Mouse (Mus musculus): ENCODE results near the gene Klf2. TPM values are rescaled to one million over a fixed set of nuclear protein-coding genes. Genes with fewer than 3 reads are reported as not detected.

Klf2 gene
- polyA plus RNA-seq, 1 experiment from 2014 or later, result 3.6 TPM

DNA sequence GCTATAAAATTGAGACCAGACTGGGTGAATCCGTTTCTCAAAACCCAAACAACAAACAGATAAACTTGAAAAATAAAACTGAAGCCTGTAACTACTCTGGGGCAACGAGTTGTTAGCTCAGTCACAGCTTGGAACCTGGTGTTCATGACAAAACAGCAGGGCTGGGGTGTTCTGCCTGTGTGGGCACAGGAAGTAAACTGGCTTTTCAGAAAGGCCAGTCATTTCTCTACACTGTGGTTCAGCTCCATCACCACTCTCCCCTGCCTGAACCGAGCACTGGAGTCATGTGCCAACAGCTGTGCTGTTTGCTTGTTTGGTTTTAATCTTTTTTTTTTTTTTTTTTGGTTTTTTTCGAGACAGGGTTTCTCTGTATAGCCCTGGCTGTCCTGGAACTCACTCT lies 24.9 kb downstream of the Klf2 start:
- no peak overlapping the region for H3K27ac ChIP-seq (ENCODE audit: low read length)
- H3K36me3 ChIP-seq (ENCODE audit: control insufficient read depth, insufficient read depth, low read length), result 0 out of 2 replicates have a peak, but pooled peaks cover 5% of the 10 kb centered on the region
- WGBS, result 85% methylated on average over 4 of the region's 4 CpGs

DNA sequence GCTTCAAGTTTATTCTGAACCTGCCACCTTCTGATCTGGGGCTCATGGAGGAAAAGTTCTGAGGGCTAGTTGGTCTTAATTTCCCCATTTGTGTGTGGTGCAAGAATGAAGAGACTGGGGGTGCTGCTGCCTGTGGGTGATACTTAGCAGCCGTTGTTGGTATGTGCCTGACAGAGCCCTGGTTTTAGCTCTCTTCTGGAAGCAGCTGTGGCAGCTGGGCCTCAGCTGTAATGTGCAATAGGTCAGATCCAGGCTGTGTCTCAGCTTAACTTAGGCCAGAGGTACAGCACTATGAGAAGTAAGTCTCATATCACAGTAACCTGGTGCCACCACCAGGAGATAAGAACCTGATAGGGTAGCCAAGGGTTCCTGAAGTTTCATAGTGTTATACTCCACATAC lies 28.7 kb downstream of the Klf2 start:
- Histone ChIP-seq H3K9me3 (ENCODE audit: control insufficient read depth, low read length) (no peaks in the 10 kb centered on the region), H3K9ac (ENCODE audit: low read depth, low read length) (no peak overlapping the region), H3K4me3 (ENCODE audit: low read length) (no peak overlapping the region), H3K4me2 (ENCODE audit: low read depth, low read length) (no peak overlapping the region), H3K27ac (ENCODE audit: low read length) (no peak overlapping the region), H3K27me3 (replicated peaks; ENCODE audit: control insufficient read depth, insufficient read depth, low read length) (no peaks in the 10 kb centered on the region), H3K36me3 (ENCODE audit: control insufficient read depth, insufficient read depth, low read length) (no peaks in the 10 kb centered on the region), H3K4me1 (ENCODE audit: control insufficient read depth, insufficient read depth, low read length) (no peaks in the 10 kb centered on the region)
- ATAC-seq, result no peak
- WGBS, result 76% methylated on average over 1 of the region's 1 CpGs

More for the DNA sequence above, 24.9 kb downstream of the Klf2 start:
- Histone ChIP-seq H3K4me3 (ENCODE audit: low read length) (no peak overlapping the region), H3K4me2 (ENCODE audit: low read depth, low read length) (no peak overlapping the region), H3K27me3 (replicated peaks; ENCODE audit: control insufficient read depth, insufficient read depth, low read length) (no peaks in the 10 kb centered on the region), H3K9me3 (ENCODE audit: control insufficient read depth, low read length) (no peaks in the 10 kb centered on the region), H3K9ac (ENCODE audit: low read depth, low read length) (no peak overlapping the region), H3K4me1 (ENCODE audit: control insufficient read depth, insufficient read depth, low read length) (no peaks in the 10 kb centered on the region)
- ATAC-seq, result no peak

GRCm38 (mm10) chr8:72348114-72348513 lies 29.3 kb downstream of the Klf2 start:
- H3K36me3 ChIP-seq (ENCODE audit: control insufficient read depth, insufficient read depth, low read length), result no peaks in the 10 kb centered on the region
- no peaks in the 10 kb centered on the region for H3K9me3 ChIP-seq (ENCODE audit: control insufficient read depth, low read length)
- no peak overlapping the region for H3K27ac ChIP-seq (ENCODE audit: low read length)
- WGBS, result 90% methylated on average over 2 of the region's 2 CpGs
- H3K4me2 ChIP-seq (ENCODE audit: low read depth, low read length), result no peak overlapping the region
- no peaks in the 10 kb centered on the region for H3K27me3 ChIP-seq (replicated peaks; ENCODE audit: control insufficient read depth, insufficient read depth, low read length)
- H3K4me3 ChIP-seq (ENCODE audit: low read length), result no peak overlapping the region
- no peaks in the 10 kb centered on the region for H3K4me1 ChIP-seq (ENCODE audit: control insufficient read depth, insufficient read depth, low read length)
- no peak for ATAC-seq
- H3K9ac ChIP-seq (ENCODE audit: low read depth, low read length), result no peak overlapping the region

GRCm38 (mm10) chr8:72348956-72349355 lies 30.1 kb downstream of the Klf2 start:
- no peak overlapping the region for H3K9ac ChIP-seq (ENCODE audit: low read depth, low read length)
- no peaks in the 10 kb centered on the region for H3K9me3 ChIP-seq (ENCODE audit: control insufficient read depth, low read length)
- H3K27me3 ChIP-seq (replicated peaks; ENCODE audit: control insufficient read depth, insufficient read depth, low read length), result no peaks in the 10 kb centered on the region
- no peaks in the 10 kb centered on the region for H3K36me3 ChIP-seq (ENCODE audit: control insufficient read depth, insufficient read depth, low read length)
- no peak overlapping the region for H3K27ac ChIP-seq (ENCODE audit: low read length)
- no peak overlapping the region for H3K4me3 ChIP-seq (ENCODE audit: low read length)
- no peaks in the 10 kb centered on the region for H3K4me1 ChIP-seq (ENCODE audit: control insufficient read depth, insufficient read depth, low read length)
- no peak for ATAC-seq
- H3K4me2 ChIP-seq (ENCODE audit: low read depth, low read length), result no peak overlapping the region
- 79% methylated on average over 1 of the region's 1 CpGs for WGBS

DNA sequence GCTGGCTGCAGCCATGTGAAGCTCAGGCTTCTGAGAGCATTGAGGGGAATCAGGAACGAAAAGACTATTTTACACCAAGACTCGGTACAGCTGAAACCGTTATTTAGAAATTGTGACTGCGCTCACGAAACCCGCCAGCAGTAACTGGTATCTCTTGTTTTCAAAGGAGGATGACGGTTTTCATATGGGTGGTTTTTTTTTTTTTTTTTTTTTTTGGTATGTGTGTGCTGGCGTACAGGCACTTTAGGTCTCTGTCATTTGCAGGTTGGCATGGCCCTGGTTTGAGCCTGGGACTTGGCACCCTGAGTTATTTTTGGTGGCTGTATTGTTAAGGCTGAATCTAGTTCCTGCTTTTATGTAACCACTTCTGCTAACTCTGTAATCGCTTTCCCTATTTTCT lies 31.0 kb downstream of the Klf2 start:
- WGBS, result 88% methylated on average over 9 of the region's 9 CpGs
- ATAC-seq, result no peak
- Histone ChIP-seq H3K36me3 (ENCODE audit: control insufficient read depth, insufficient read depth, low read length) (no peaks in the 10 kb centered on the region), H3K9me3 (ENCODE audit: control insufficient read depth, low read length) (no peaks in the 10 kb centered on the region), H3K9ac (ENCODE audit: low read depth, low read length) (no peak overlapping the region), H3K4me2 (ENCODE audit: low read depth, low read length) (no peak overlapping the region), H3K4me1 (ENCODE audit: control insufficient read depth, insufficient read depth, low read length) (no peaks in the 10 kb centered on the region), H3K27me3 (replicated peaks; ENCODE audit: control insufficient read depth, insufficient read depth, low read length) (no peaks in the 10 kb centered on the region), H3K27ac (ENCODE audit: low read length) (no peak overlapping the region), H3K4me3 (ENCODE audit: low read length) (no peak overlapping the region)

DNA sequence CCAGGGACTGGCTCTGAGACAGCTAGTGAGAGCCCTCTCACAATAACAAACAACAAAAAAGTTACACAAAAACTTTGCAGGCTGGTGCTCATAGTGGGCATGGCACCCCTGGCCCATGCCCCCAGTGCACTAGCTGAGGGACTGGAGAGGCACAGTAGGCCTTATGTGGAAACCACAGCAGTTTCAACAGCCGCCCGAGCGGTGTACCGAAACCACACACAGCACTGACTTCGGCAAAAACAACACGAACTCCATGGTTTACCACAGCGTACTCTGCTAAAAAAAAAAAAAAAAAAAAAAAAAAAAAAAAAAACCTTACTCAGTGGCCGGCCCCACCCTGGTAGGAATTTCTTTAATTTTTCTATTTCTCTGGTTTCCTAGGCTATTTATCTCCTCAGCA lies 31.9 kb downstream of the Klf2 start:
- 91% methylated on average over 8 of the region's 8 CpGs for WGBS
- H3K9me3 ChIP-seq (ENCODE audit: control insufficient read depth, low read length), result no peaks in the 10 kb centered on the region
- no peak for ATAC-seq

GRCm38 (mm10) chr8:72351405-72352005 lies 32.7 kb downstream of the Klf2 start:
- H3K9me3 ChIP-seq (ENCODE audit: control insufficient read depth, low read length), result no peaks in the 10 kb centered on the region
- WGBS, result 89% methylated on average over 7 of the region's 7 CpGs
- no peak overlapping the region for H3K9ac ChIP-seq (ENCODE audit: low read depth, low read length)
- peaks cover 2% of the 10 kb centered on the region; the same call in 1 of the 2 replicates for H3K36me3 ChIP-seq (ENCODE audit: control insufficient read depth, insufficient read depth, low read length)
- H3K27me3 ChIP-seq (replicated peaks; ENCODE audit: control insufficient read depth, insufficient read depth, low read length), result no peaks in the 10 kb centered on the region
- no peak overlapping the region for H3K4me2 ChIP-seq (ENCODE audit: low read depth, low read length)
- no peak overlapping the region for H3K4me3 ChIP-seq (ENCODE audit: low read length)
- ATAC-seq, result no peak
- H3K4me1 ChIP-seq (ENCODE audit: control insufficient read depth, insufficient read depth, low read length), result no peaks in the 10 kb centered on the region
- no peak overlapping the region for H3K27ac ChIP-seq (ENCODE audit: low read length)

More for the DNA sequence above, 31.9 kb downstream of the Klf2 start:
- no peak overlapping the region for H3K27ac ChIP-seq (ENCODE audit: low read length)
- no peaks in the 10 kb centered on the region for H3K4me1 ChIP-seq (ENCODE audit: control insufficient read depth, insufficient read depth, low read length)
- no peak overlapping the region for H3K9ac ChIP-seq (ENCODE audit: low read depth, low read length)
- peaks cover 2% of the 10 kb centered on the region; the same call in 1 of the 2 replicates for H3K36me3 ChIP-seq (ENCODE audit: control insufficient read depth, insufficient read depth, low read length)
- H3K27me3 ChIP-seq (replicated peaks; ENCODE audit: control insufficient read depth, insufficient read depth, low read length), result no peaks in the 10 kb centered on the region
- H3K4me3 ChIP-seq (ENCODE audit: low read length), result no peak overlapping the region
- no peak overlapping the region for H3K4me2 ChIP-seq (ENCODE audit: low read depth, low read length)

DNA sequence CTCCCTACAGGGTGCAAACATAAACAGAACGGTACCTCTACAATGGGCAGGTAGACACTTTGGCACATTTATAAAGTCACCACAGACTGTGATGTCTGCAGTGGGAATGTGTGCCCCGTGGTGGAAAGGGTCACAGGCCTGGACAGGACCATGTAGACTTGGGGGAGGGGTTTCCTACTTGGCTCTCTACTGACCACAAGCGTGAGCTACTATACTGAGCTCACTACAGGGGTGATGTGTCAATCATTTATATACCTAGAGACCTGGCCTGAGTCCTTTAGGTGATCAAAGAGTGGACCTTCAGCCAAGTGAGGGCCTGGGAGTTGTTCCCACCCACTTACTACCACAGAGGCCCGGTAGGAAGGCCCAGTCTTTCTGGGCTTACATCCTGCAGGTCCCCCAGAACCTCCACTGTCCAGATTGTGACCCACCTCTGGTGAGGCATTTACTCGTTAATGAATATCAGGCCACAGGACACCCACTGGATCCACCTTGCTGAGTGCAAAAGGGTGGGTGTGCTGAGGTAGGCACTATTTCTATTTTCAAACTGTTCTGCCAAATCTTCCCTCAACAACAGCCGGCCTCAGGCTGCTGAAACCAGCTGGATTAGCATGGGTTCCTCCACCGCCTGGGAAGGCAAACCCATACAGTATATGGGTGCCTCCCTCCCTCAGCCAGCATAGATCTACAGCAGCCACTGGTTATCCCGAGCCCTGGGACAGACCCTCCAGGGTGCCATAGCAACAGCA lies 34.3 kb downstream of the Klf2 start:
- 79% methylated on average over 8 of the region's 8 CpGs for WGBS
- ATAC-seq, result no peak
- no peaks in the 10 kb centered on the region for H3K27me3 ChIP-seq (replicated peaks; ENCODE audit: control insufficient read depth, insufficient read depth, low read length)
- H3K27ac ChIP-seq (ENCODE audit: low read length), result no peak overlapping the region
- no peak overlapping the region for H3K4me3 ChIP-seq (ENCODE audit: low read length)
- no peak overlapping the region for H3K9ac ChIP-seq (ENCODE audit: low read depth, low read length)
- H3K36me3 ChIP-seq (ENCODE audit: control insufficient read depth, insufficient read depth, low read length), result peaks cover 9% of the 10 kb centered on the region; the same call in 1 of the 2 replicates
- no peaks in the 10 kb centered on the region for H3K4me1 ChIP-seq (ENCODE audit: control insufficient read depth, insufficient read depth, low read length)
- no peak overlapping the region for H3K4me2 ChIP-seq (ENCODE audit: low read depth, low read length)
- H3K9me3 ChIP-seq (ENCODE audit: control insufficient read depth, low read length), result no peaks in the 10 kb centered on the region

- no peak for ATAC-seq
- peaks cover 10% of the 10 kb centered on the region; the same call in 1 of the 2 replicates for H3K36me3 ChIP-seq (ENCODE audit: control insufficient read depth, insufficient read depth, low read length)
- no peak overlapping the region for H3K4me2 ChIP-seq (ENCODE audit: low read depth, low read length)
- no peaks in the 10 kb centered on the region for H3K9me3 ChIP-seq (ENCODE audit: control insufficient read depth, low read length)
- no peak overlapping the region for H3K4me3 ChIP-seq (ENCODE audit: low read length)
- WGBS, result 84% methylated on average over 7 of the region's 7 CpGs
- H3K4me1 ChIP-seq (ENCODE audit: control insufficient read depth, insufficient read depth, low read length), result no peaks in the 10 kb centered on the region
- no peak overlapping the region for H3K9ac ChIP-seq (ENCODE audit: low read depth, low read length)
- no peaks in the 10 kb centered on the region for H3K27me3 ChIP-seq (replicated peaks; ENCODE audit: control insufficient read depth, insufficient read depth, low read length)
- no peak overlapping the region for H3K27ac ChIP-seq (ENCODE audit: low read length)
These were observed 34.8 kb downstream of the Klf2 start for GRCm38 (mm10) chr8:72353700-72354045.
